Mouse (Mus musculus): ENCODE measurements at regions not wholly inside any gene's neighbourhood (a gene's known extent, or its start where the extent isn't known, plus 50 kb on each side); places are given as distances from the start of the nearest gene placed in this dataset.
"Not testable (repeated sequence)": the region's sequence is repeated elsewhere in the genome, so short reads cannot be mapped to it uniquely, and the experiment has no call there.

GRCm38 (mm10) chr14:104410730-104411129 lies 57.1 kb downstream of the Pou4f1 start:
- Histone ChIP-seq H3K4me3 (no peak overlapping the region), H3K36me3 (no peaks in the 10 kb centered on the region), H3K27ac (no peak overlapping the region), H3K9me3 (no peaks in the 10 kb centered on the region), H3K4me1 (no peaks in the 10 kb centered on the region), H3K27me3 (no peaks in the 10 kb centered on the region), H3K4me2 (no peak overlapping the region), H3K9ac (no peak overlapping the region)
- no peak for ATAC-seq (ENCODE audit: borderline replicate concordance, extremely low read depth, low FRiP score, low TSS enrichment)
- whole genome bisulfite sequencing = 45% methylated on average over 2 of the region's 2 CpGs

DNA sequence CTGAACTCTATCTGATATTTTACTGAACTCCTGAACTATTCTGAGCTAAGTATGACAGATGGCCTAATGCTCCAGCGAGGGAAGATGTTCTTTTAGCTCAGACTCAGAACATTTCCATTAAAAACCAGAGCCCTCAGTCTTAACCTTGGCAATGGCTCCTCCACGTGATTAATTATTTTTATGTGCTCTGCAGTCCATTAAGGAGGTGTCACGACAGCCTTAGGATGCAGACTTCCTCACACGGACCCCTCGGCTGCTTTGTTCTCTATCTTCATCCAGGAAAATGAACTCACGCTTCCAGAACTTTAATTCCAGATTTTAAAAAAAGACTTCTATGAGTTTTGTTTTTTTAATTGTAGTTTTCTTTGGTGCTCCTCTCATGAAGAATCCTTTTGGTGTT lies 57.5 kb downstream of the Pou4f1 start:
- no peak for ATAC-seq (ENCODE audit: borderline replicate concordance, extremely low read depth, low FRiP score, low TSS enrichment)
- WGBS = 32% methylated on average over 6 of the region's 6 CpGs
- H3K27ac ChIP-seq = no peak overlapping the region
- no peaks in the 10 kb centered on the region for H3K36me3 ChIP-seq
- H3K4me1 ChIP-seq = no peaks in the 10 kb centered on the region
- H3K9me3 ChIP-seq = no peaks in the 10 kb centered on the region
- no peak overlapping the region for H3K9ac ChIP-seq
- H3K4me3 ChIP-seq = no peak overlapping the region
- no peak overlapping the region for H3K4me2 ChIP-seq
- H3K27me3 ChIP-seq = no peaks in the 10 kb centered on the region

- Histone ChIP-seq H3K4me3 (no peak overlapping the region), H3K4me1 (no peaks in the 10 kb centered on the region), H3K9me3 (no peaks in the 10 kb centered on the region), H3K36me3 (no peaks in the 10 kb centered on the region), H3K9ac (no peak overlapping the region), H3K27me3 (no peaks in the 10 kb centered on the region), H3K4me2 (no peak overlapping the region), H3K27ac (no peak overlapping the region)
- 66% methylated on average over 3 of the region's 3 CpGs for WGBS
- ATAC-seq (ENCODE audit: borderline replicate concordance, extremely low read depth, low FRiP score, low TSS enrichment) = no peak
Observed at GRCm38 (mm10) chr14:104406062-104406461, 61.7 kb downstream of the Pou4f1 start.

DNA sequence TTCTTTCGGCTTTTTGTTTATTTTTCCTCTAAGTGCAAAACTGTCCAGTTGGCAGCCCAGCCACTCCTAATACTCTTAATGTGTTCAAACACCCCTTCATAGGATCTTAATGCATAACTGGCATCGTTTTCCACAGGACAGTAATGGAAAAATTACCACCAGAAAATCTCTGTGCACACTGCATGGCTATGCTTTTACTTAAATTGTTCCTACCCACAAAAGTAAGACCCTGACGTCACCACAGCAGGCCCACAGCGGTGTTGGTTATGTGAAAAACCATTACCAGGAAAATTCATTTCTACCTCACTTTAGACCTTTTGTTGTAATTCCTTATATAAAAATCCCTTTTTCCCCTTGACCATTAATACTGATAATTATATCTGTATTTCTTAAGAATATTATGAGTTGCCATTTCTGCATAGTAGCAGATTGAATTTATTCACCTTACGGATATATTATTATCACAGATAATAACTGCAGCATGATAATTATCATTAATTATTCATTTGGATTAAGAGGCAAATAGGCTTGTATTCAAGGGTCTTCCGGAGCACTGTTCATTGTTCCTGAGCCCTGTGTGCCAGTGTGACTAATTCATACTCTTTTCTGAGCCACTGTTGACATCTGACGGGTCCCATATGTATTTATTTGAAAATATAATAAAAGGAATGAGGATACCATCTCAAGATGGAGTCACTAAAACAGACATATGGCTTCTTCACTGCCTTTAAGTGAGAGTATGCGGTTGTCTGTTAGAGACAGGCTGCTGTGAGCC lies 78.3 kb downstream of the Pou4f1 start:
- Histone ChIP-seq H3K27ac (no peak overlapping the region), H3K4me1 (no peaks in the 10 kb centered on the region), H3K4me3 (no peak overlapping the region), H3K27me3 (no peaks in the 10 kb centered on the region), H3K9me3 (no peaks in the 10 kb centered on the region), H3K36me3 (no peaks in the 10 kb centered on the region), H3K4me2 (no peak overlapping the region), H3K9ac (no peak overlapping the region)
- no peak for ATAC-seq (ENCODE audit: borderline replicate concordance, extremely low read depth, low FRiP score, low TSS enrichment)
- 75% methylated on average over 8 of the region's 8 CpGs for WGBS

DNA sequence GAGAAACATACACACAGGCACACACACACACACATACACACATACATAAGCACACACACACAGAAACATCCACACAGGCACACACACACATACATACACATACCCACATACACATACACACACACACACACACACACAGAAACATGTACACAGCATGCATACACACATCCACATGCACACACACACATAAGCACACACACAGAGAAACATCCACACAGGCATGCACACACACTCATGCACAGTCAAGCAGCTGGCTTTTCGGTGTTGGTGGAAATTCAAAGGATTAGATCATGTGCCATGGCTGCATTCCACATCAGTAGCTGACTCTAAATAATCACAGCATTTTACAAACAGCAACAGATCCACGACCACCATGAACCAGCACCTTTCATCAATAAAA lies 78.9 kb downstream of the Pou4f1 start:
- no peaks in the 10 kb centered on the region for H3K4me1 ChIP-seq
- H3K9me3 ChIP-seq = no peaks in the 10 kb centered on the region
- H3K9ac ChIP-seq = no peak overlapping the region
- 59% methylated on average over 2 of the region's 2 CpGs for WGBS
- no peaks in the 10 kb centered on the region for H3K27me3 ChIP-seq
- no peaks in the 10 kb centered on the region for H3K36me3 ChIP-seq
- no peak overlapping the region for H3K4me3 ChIP-seq
- H3K27ac ChIP-seq = no peak overlapping the region
- ATAC-seq (ENCODE audit: borderline replicate concordance, extremely low read depth, low FRiP score, low TSS enrichment) = no peak
- no peak overlapping the region for H3K4me2 ChIP-seq

DNA sequence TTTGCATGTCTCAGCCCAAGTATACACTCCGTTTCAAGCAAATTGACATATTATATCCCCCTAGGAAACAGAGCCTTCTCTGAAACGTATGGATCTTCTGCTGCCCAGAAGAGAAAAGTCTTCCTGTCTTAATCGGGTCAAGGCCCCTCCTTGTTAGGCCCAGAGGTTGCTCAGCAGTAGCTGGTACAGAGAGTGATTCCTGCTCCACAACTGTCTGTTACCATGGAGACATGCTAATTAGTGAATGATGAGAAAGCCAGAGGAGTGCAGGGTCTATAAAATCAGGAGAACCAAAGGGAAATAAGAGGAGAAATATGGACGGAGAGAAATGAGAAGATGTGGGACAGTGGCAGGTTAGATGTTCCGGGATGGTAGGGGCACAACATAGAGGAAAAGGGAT lies 86.8 kb downstream of the Pou4f1 start:
- H3K9ac ChIP-seq = no peak overlapping the region
- no peak overlapping the region for H3K4me2 ChIP-seq
- no peaks in the 10 kb centered on the region for H3K4me1 ChIP-seq
- no peaks in the 10 kb centered on the region for H3K9me3 ChIP-seq
- WGBS = 63% methylated on average over 5 of the region's 5 CpGs
- no peaks in the 10 kb centered on the region for H3K36me3 ChIP-seq
- H3K4me3 ChIP-seq = no peak overlapping the region
- ATAC-seq (ENCODE audit: borderline replicate concordance, extremely low read depth, low FRiP score, low TSS enrichment) = no peak
- no peaks in the 10 kb centered on the region for H3K27me3 ChIP-seq
- no peak overlapping the region for H3K27ac ChIP-seq

- Histone ChIP-seq H3K9ac (no peak overlapping the region), H3K27me3 (no peaks in the 10 kb centered on the region), H3K4me1 (no peaks in the 10 kb centered on the region), H3K27ac (no peak overlapping the region), H3K4me2 (no peak overlapping the region), H3K9me3 (no peaks in the 10 kb centered on the region), H3K36me3 (no peaks in the 10 kb centered on the region), H3K4me3 (no peak overlapping the region)
- WGBS = 49% methylated on average over 7 of the region's 7 CpGs
- no peak for ATAC-seq (ENCODE audit: borderline replicate concordance, extremely low read depth, low FRiP score, low TSS enrichment)
Observed at GRCm38 (mm10) chr14:104372776-104373175, 95.0 kb downstream of the Pou4f1 start.

- no peak overlapping the region for H3K27ac ChIP-seq
- no peak overlapping the region for H3K9ac ChIP-seq
- 89% methylated on average over 1 of the region's 1 CpGs for WGBS
- no peaks in the 10 kb centered on the region for H3K36me3 ChIP-seq
- H3K9me3 ChIP-seq = no peaks in the 10 kb centered on the region
- no peaks in the 10 kb centered on the region for H3K4me1 ChIP-seq
- no peaks in the 10 kb centered on the region for H3K27me3 ChIP-seq
- ATAC-seq (ENCODE audit: borderline replicate concordance, extremely low read depth, low FRiP score, low TSS enrichment) = no peak
- no peak overlapping the region for H3K4me2 ChIP-seq
- H3K4me3 ChIP-seq = no peak overlapping the region
Observed at GRCm38 (mm10) chr14:104356636-104357035, 111.2 kb downstream of the Pou4f1 start.

DNA sequence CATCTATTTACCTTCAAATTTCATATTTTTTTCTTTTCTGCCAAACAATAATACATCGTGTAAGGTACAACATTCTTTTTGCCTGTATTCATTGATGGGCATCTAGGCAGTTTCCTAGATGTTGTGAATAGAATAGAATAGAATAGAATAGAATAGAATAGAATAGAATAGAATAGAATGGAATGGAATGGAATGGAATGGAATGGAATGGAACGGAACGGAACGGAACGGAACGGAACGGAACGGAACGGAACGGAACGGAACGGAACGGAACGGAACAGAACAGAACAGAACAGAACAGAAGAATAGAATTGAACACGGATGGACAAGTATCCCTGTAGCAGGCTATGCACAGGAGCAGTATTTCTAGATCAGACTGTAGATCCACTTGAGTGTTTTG lies 131.0 kb downstream of the Pou4f1 start:
- H3K9ac ChIP-seq; H3K36me3 ChIP-seq; H3K4me2 ChIP-seq; ATAC-seq (ENCODE audit: borderline replicate concordance, extremely low read depth, low FRiP score, low TSS enrichment); H3K27ac ChIP-seq; H3K4me3 ChIP-seq; H3K27me3 ChIP-seq; H3K4me1 ChIP-seq; H3K9me3 ChIP-seq: not testable (repeated sequence)
- 94% methylated on average over 15 of the region's 15 CpGs for WGBS

DNA sequence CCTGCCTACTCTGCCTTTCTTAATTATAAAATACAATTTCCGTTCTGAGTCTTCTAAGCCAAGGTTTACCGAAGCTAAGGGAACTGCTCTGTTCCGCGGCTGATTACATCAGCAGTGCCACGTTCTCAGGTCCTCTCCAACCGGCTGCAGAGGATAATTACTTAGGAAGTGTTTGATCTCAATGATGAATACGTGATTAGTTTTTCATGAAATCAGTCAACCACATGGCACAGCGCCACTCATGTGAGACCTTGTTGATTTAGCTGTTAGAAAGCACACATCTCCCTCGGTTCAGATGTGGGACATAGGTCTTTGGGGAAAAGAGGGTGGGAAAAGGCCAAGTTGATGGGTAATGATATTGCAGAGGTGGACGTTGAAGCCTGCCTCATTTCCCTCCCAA lies 141.7 kb downstream of the Pou4f1 start:
- H3K4me3 ChIP-seq = no peak overlapping the region
- H3K9me3 ChIP-seq = no peaks in the 10 kb centered on the region
- no peak overlapping the region for H3K27ac ChIP-seq
- no peak for ATAC-seq (ENCODE audit: borderline replicate concordance, extremely low read depth, low FRiP score, low TSS enrichment)
- H3K4me2 ChIP-seq = no peak overlapping the region
- no peaks in the 10 kb centered on the region for H3K27me3 ChIP-seq
- WGBS = 47% methylated on average over 10 of the region's 10 CpGs
- no peaks in the 10 kb centered on the region for H3K36me3 ChIP-seq
- no peak overlapping the region for H3K9ac ChIP-seq
- H3K4me1 ChIP-seq = no peaks in the 10 kb centered on the region

DNA sequence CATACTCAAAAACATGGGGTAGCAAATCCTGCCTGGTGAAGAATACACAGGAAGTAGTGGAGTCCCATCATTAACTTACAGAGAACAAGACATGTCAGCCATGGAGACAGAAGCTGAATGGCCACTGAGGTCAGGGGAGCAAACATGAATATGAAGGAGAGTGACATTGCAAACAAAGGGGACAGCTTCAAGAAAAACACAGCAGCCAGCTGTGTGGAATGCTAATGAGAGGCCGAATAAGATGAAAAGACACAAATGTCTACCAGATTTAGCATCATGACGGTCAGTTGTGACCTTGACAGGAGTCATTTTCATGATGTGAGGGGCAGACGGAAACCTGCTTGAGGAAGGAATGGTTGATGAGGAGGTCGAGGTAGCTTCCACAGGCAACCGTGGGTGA lies 167.7 kb downstream of the Pou4f1 start:
- Histone ChIP-seq H3K4me2 (no peak overlapping the region), H3K27me3 (no peaks in the 10 kb centered on the region), H3K27ac (no peak overlapping the region), H3K9ac (no peak overlapping the region), H3K4me3 (no peak overlapping the region), H3K36me3 (no peaks in the 10 kb centered on the region), H3K4me1 (no peaks in the 10 kb centered on the region), H3K9me3 (no peaks in the 10 kb centered on the region)
- 64% methylated on average over 5 of the region's 5 CpGs for WGBS
- ATAC-seq (ENCODE audit: borderline replicate concordance, extremely low read depth, low FRiP score, low TSS enrichment) = no peak

DNA sequence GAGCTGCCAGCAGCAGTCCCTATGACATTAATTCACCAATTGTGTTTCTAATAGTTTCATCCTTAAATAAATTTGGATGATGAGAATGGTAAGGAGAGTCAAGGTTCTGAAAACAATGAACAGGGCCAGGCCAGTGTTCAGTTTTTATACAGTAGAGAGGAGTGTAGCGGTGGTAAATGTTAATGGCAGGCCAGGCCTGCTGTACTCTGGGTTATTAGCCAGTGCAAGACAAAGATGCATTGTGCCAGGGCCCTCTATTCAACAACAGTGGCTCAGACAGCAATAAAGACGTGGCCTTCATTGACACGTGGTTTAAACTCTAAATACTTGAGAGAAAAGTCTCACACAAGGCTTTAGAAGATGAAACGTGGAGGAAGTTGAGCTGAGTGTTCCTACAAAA lies 169.5 kb downstream of the Pou4f1 start:
- no peaks in the 10 kb centered on the region for H3K4me1 ChIP-seq
- ATAC-seq (ENCODE audit: borderline replicate concordance, extremely low read depth, low FRiP score, low TSS enrichment) = no peak
- no peak overlapping the region for H3K27ac ChIP-seq
- no peaks in the 10 kb centered on the region for H3K9me3 ChIP-seq
- no peaks in the 10 kb centered on the region for H3K36me3 ChIP-seq
- no peak overlapping the region for H3K9ac ChIP-seq
- 52% methylated on average over 4 of the region's 4 CpGs for WGBS
- H3K27me3 ChIP-seq = no peaks in the 10 kb centered on the region
- no peak overlapping the region for H3K4me2 ChIP-seq
- H3K4me3 ChIP-seq = no peak overlapping the region

Measured in lung, embryonic 15.5 days (tissue).